Comparison of ENCODE assay signal across 12 mouse cellular contexts in the genomic region with DNA sequence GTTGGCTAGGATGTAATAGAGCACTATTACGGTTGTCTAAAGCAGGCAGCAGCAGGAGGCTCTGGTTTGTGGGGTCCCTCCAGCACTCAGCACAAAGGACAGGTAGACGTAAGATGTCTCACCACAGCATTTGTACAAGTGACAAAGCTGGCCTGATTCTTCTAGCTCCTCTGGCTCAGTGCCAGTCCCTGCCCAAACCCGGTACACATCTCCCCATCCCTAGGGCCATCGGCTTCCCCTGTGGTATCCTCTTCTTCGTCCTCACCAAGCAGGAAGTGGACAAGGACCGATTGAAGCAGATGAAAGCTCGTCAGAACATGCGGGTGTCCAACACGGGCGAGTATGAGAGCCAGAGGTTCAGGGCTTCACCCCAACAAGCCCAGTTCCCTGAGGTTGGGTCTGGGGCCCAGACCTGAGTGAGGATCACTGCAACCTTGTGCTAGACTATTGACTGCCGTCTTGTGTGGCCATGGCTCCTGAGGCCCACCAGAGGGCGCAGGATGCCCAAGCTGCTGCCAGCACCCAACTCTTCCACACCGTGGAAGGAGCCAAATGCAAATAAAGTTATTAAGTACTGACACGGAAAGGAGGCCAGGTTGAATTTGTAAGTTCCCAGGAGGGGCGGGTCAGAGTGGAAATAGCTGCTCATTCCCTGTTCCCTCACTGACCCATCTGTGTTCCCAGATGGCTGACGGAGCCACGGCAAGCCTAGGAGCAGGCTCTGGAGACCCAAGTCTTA. TPM values are rescaled to one million over a fixed set of nuclear protein-coding genes. Genes with fewer than 3 reads are reported as not detected.
DNase-seq lines count a peak whose midpoint lies in the region; ATAC-seq and TF ChIP-seq lines count a peak whose summit lies in the region.
"Not testable (repeated sequence)": the region's sequence is repeated elsewhere in the genome, so short reads cannot be mapped to it uniquely, and the experiment has no call there.
"Had no signal": no experiment of that assay in that cellular context is flagged by ENCODE, and none has a peak within 500 bp of the region (broad histone marks: within the 10 kb centered on the region; RNA-seq: fewer than 3 reads in every experiment).

No protein-coding gene starts in this region.

- H3K4me3 ChIP-seq in lung, embryonic 14.5 days (ENCODE audit: low read depth, low read length); stomach, embryonic 15.5 days (replicated peaks): not testable (repeated sequence)

- H3K4me2 ChIP-seq in lung, embryonic 14.5 days; stomach, embryonic 15.5 days: not testable (repeated sequence)

- H3K27me3 ChIP-seq in lung, embryonic 14.5 days (ENCODE audit: insufficient read depth, low read length); stomach, embryonic 15.5 days (replicated peaks): not testable (repeated sequence)

- ATAC-seq in granulocyte monocyte progenitor cell, adult 5-6 weeks (replicated peaks; ENCODE audit: poor library complexity, severe bottlenecking): peak; percentile 30
- ATAC-seq in lung, embryonic 14.5 days (ENCODE audit: insufficient read depth); stomach, embryonic 15.5 days (ENCODE audit: insufficient read depth, low FRiP score, low read depth): not testable (repeated sequence)

- not testable (repeated sequence) for H3K9me3 ChIP-seq in lung, embryonic 14.5 days (ENCODE audit: low read depth, low read length); stomach, embryonic 15.5 days

- 54% methylated on average over 15 of the region's 17 CpGs for WGBS in lung, embryonic 14.5 days
- 56% methylated on average over 15 of the region's 17 CpGs for WGBS in stomach, embryonic 15.5 days

- peaks cover 60% of the 10 kb centered on the region for H3K36me3 ChIP-seq in lung, embryonic 14.5 days (ENCODE audit: insufficient read depth)
- H3K36me3 ChIP-seq in stomach, embryonic 15.5 days: peaks cover 26% of the 10 kb centered on the region

- peak; percentile 55 for TF ChIP-seq CTCF in lung, embryonic 14.5 days (IDR thresholded peaks at IDR 0.05; ENCODE audit: low read depth)

- H3K4me1 ChIP-seq in lung, embryonic 14.5 days (ENCODE audit: insufficient read depth): not testable (repeated sequence)
- peaks cover 31% of the 10 kb centered on the region for H3K4me1 ChIP-seq in stomach, embryonic 15.5 days

- not testable (repeated sequence) for H3K27ac ChIP-seq in lung, embryonic 14.5 days (ENCODE audit: low read depth)
- H3K27ac ChIP-seq in stomach, embryonic 15.5 days: peak overlapping the region; percentile 28; the same call in 1 of the 2 replicates

- H3K9ac ChIP-seq in lung, embryonic 14.5 days; stomach, embryonic 15.5 days: not testable (repeated sequence)

- peak; percentile 44 for DNase-seq in ZHBTc4 (ENCODE audit: low read depth, low spot score)
- DNase-seq in cerebellum, adult 9-11 months: peak; percentile 73
- peak; percentile 27 to 32 for DNase-seq in kidney, adult 8-10 months
- not testable (repeated sequence) for DNase-seq in lung, embryonic 14.5 days
- peak; percentile 43 for DNase-seq in naive thymus-derived CD4-positive, alpha-beta T cell, adult 2 months (ENCODE audit: low read depth)

RNA-seq across cellular contexts. Expression of gene Pnkd, which starts 2.3 kb away (rescaled TPM):
- 28.7 and 49.8 TPM in 2 replicates for total RNA-seq in granulocyte monocyte progenitor cell, adult 5-6 weeks (2014; fragmentation: Nextera tagmentation)
- 9.0 and 14.1 TPM in 2 replicates for total RNA-seq in granulocyte monocyte progenitor cell, adult 5-6 weeks (2017)
- 103 and 104 TPM in 2 replicates for polyA plus RNA-seq in lung, embryonic 14.5 days (2014; fragmentation: Nextera tagmentation; extraction: Ambion mirVana)
- polyA plus RNA-seq in stomach, embryonic 15.5 days (2015; fragmentation: Nextera tagmentation; extraction: Ambion mirVana): 117 and 124 TPM in 2 replicates

RNA-seq across cellular contexts. Expression of gene Aamp, which starts 2.5 kb away (rescaled TPM):
- 100 and 106 TPM in 2 replicates for total RNA-seq in granulocyte monocyte progenitor cell, adult 5-6 weeks (2014; fragmentation: Nextera tagmentation)
- 98.8 and 140 TPM in 2 replicates for total RNA-seq in granulocyte monocyte progenitor cell, adult 5-6 weeks (2017)
- polyA plus RNA-seq in lung, embryonic 14.5 days (2014; fragmentation: Nextera tagmentation; extraction: Ambion mirVana): 233 and 236 TPM in 2 replicates
- 229 and 235 TPM in 2 replicates for polyA plus RNA-seq in stomach, embryonic 15.5 days (2015; fragmentation: Nextera tagmentation; extraction: Ambion mirVana)

RNA-seq across cellular contexts. Expression of gene Gpbar1, which starts 8.7 kb away (rescaled TPM):
- not detected in 2 replicates for total RNA-seq in granulocyte monocyte progenitor cell, adult 5-6 weeks (2014; fragmentation: Nextera tagmentation)
- not detected in 2 replicates for total RNA-seq in granulocyte monocyte progenitor cell, adult 5-6 weeks (2017)
- 0.18 and 0.57 TPM in 2 replicates for polyA plus RNA-seq in lung, embryonic 14.5 days (2014; fragmentation: Nextera tagmentation; extraction: Ambion mirVana)
- polyA plus RNA-seq in stomach, embryonic 15.5 days (2015; fragmentation: Nextera tagmentation; extraction: Ambion mirVana): 1.1 and 1.3 TPM in 2 replicates
- total RNA-seq: gastrocnemius, postnatal 36 days; layer of hippocampus, postnatal 14 days; left cerebral cortex, postnatal 4 days had no signal
- polyA plus RNA-seq: cortical plate, adult 2 months; neural tube, embryonic 12.5 days had no signal

RNA-seq across cellular contexts. Expression of gene Tmbim1, which starts 18.4 kb away (rescaled TPM):
- 21.9 and 24.6 TPM in 2 replicates for total RNA-seq in granulocyte monocyte progenitor cell, adult 5-6 weeks (2014; fragmentation: Nextera tagmentation)
- total RNA-seq in granulocyte monocyte progenitor cell, adult 5-6 weeks (2017): 13.8 and 15.0 TPM in 2 replicates
- 25.5 and 29.8 TPM in 2 replicates for polyA plus RNA-seq in lung, embryonic 14.5 days (2014; fragmentation: Nextera tagmentation; extraction: Ambion mirVana)
- polyA plus RNA-seq in stomach, embryonic 15.5 days (2015; fragmentation: Nextera tagmentation; extraction: Ambion mirVana): 68.3 and 73.4 TPM in 2 replicates

RNA-seq across cellular contexts. Expression of gene Arpc2, which starts 51.2 kb away (rescaled TPM):
- 573 and 588 TPM in 2 replicates for total RNA-seq in granulocyte monocyte progenitor cell, adult 5-6 weeks (2014; fragmentation: Nextera tagmentation)
- total RNA-seq in granulocyte monocyte progenitor cell, adult 5-6 weeks (2017): 434 and 584 TPM in 2 replicates
- 365 and 370 TPM in 2 replicates for polyA plus RNA-seq in lung, embryonic 14.5 days (2014; fragmentation: Nextera tagmentation; extraction: Ambion mirVana)
- polyA plus RNA-seq in stomach, embryonic 15.5 days (2015; fragmentation: Nextera tagmentation; extraction: Ambion mirVana): 493 and 505 TPM in 2 replicates
